Mouse (Mus musculus): ENCODE measurements at regions not wholly inside any gene's neighbourhood (a gene's known extent, or its start where the extent isn't known, plus 50 kb on each side); places are given as distances from the start of the nearest gene placed in this dataset.

GRCm38 (mm10) chr1:77029091-77029490, 485.8 kb downstream of the Epha4 start:
- H3K4me2 ChIP-seq (ENCODE audit: low read depth, low read length), result no peak overlapping the region
- H3K36me3 ChIP-seq (replicated peaks; ENCODE audit: control insufficient read depth, insufficient read depth, low read length), result no peaks in the 10 kb centered on the region
- TF ChIP-seq CTCF (IDR thresholded peaks at IDR 0.05; ENCODE audit: low read depth), result no peak
- TF ChIP-seq EP300 (IDR thresholded peaks at IDR 0.05; ENCODE audit: low read depth), result no peak
- no peak overlapping the region for H3K27ac ChIP-seq (ENCODE audit: low read depth)
- no peak overlapping the region for H3K9ac ChIP-seq (replicated peaks; ENCODE audit: low read depth, low read length)
- no peaks in the 10 kb centered on the region for H3K4me1 ChIP-seq (ENCODE audit: control insufficient read depth, insufficient read depth)
- no peaks in the 10 kb centered on the region for H3K27me3 ChIP-seq (ENCODE audit: control insufficient read depth, insufficient read depth, low read length)
- no peak for DNase-seq (ENCODE audit: low spot score)
- no peak overlapping the region for H3K4me3 ChIP-seq (ENCODE audit: low read depth, low read length)
- H3K9me3 ChIP-seq (replicated peaks; ENCODE audit: control insufficient read depth, low read length), result no peaks in the 10 kb centered on the region
- ATAC-seq (ENCODE audit: insufficient read depth, low read depth), result no peak
- WGBS, result 85% methylated on average over 6 of the region's 6 CpGs

GRCm38 (mm10) chr1:77043749-77044564, 470.9 kb downstream of the Epha4 start:
- H3K9ac ChIP-seq (replicated peaks; ENCODE audit: low read depth, low read length), result no peak overlapping the region

GRCm38 (mm10) chr1:77048720-77049406, 466.0 kb downstream of the Epha4 start:
- no peak overlapping the region for H3K9ac ChIP-seq (replicated peaks; ENCODE audit: low read depth, low read length)
- WGBS, result 36% methylated on average over 7 of the region's 7 CpGs
- H3K4me2 ChIP-seq (ENCODE audit: low read depth, low read length), result no peak overlapping the region
- H3K36me3 ChIP-seq (replicated peaks; ENCODE audit: control insufficient read depth, insufficient read depth, low read length), result no peaks in the 10 kb centered on the region
- H3K9me3 ChIP-seq (replicated peaks; ENCODE audit: control insufficient read depth, low read length), result no peaks in the 10 kb centered on the region
- DNase-seq (ENCODE audit: low spot score) (no peak), ATAC-seq (ENCODE audit: insufficient read depth, low read depth) (peak; percentile 72)
- TF ChIP-seq CTCF (IDR thresholded peaks at IDR 0.05; ENCODE audit: low read depth) (no peak), EP300 (IDR thresholded peaks at IDR 0.05; ENCODE audit: low read depth) (0 out of 2 replicates have a peak, but pooled peaks have one; percentile 24)
- no peaks in the 10 kb centered on the region for H3K27me3 ChIP-seq (ENCODE audit: control insufficient read depth, insufficient read depth, low read length)
- no peak overlapping the region for H3K4me3 ChIP-seq (ENCODE audit: low read depth, low read length)
- peak overlapping the region; percentile 38 for H3K27ac ChIP-seq (ENCODE audit: low read depth)
- peaks cover 16% of the 10 kb centered on the region; the same call in 1 of the 2 replicates for H3K4me1 ChIP-seq (ENCODE audit: control insufficient read depth, insufficient read depth)

More at GRCm38 (mm10) chr1:77043749-77044564, 470.9 kb downstream of the Epha4 start:
- H3K36me3 ChIP-seq (replicated peaks; ENCODE audit: control insufficient read depth, insufficient read depth, low read length), result no peaks in the 10 kb centered on the region
- H3K27me3 ChIP-seq (ENCODE audit: control insufficient read depth, insufficient read depth, low read length), result no peaks in the 10 kb centered on the region
- WGBS, result 47% methylated on average over 14 of the region's 14 CpGs
- H3K4me1 ChIP-seq (ENCODE audit: control insufficient read depth, insufficient read depth), result peaks cover 16% of the 10 kb centered on the region; the same call in 1 of the 2 replicates
- ATAC-seq (ENCODE audit: insufficient read depth, low read depth) (peak; percentile 62), DNase-seq (ENCODE audit: low spot score) (peak; percentile 69)
- no peak for TF ChIP-seq CTCF (IDR thresholded peaks at IDR 0.05; ENCODE audit: low read depth)
- no peak for TF ChIP-seq EP300 (IDR thresholded peaks at IDR 0.05; ENCODE audit: low read depth)
- no peak overlapping the region for H3K27ac ChIP-seq (ENCODE audit: low read depth)
- peak overlapping the region; percentile 6; the same call in 1 of the 2 replicates for H3K4me2 ChIP-seq (ENCODE audit: low read depth, low read length)
- H3K9me3 ChIP-seq (replicated peaks; ENCODE audit: control insufficient read depth, low read length), result no peaks in the 10 kb centered on the region
- no peak overlapping the region for H3K4me3 ChIP-seq (ENCODE audit: low read depth, low read length)

- Histone ChIP-seq H3K4me3 (ENCODE audit: low read depth, low read length) (no peak overlapping the region), H3K9ac (replicated peaks; ENCODE audit: low read depth, low read length) (no peak overlapping the region), H3K27me3 (ENCODE audit: control insufficient read depth, insufficient read depth, low read length) (no peaks in the 10 kb centered on the region), H3K27ac (ENCODE audit: low read depth) (no peak overlapping the region), H3K36me3 (replicated peaks; ENCODE audit: control insufficient read depth, insufficient read depth, low read length) (no peaks in the 10 kb centered on the region), H3K9me3 (replicated peaks; ENCODE audit: control insufficient read depth, low read length) (no peaks in the 10 kb centered on the region), H3K4me1 (ENCODE audit: control insufficient read depth, insufficient read depth) (0 out of 2 replicates have a peak, but pooled peaks cover 16% of the 10 kb centered on the region), H3K4me2 (ENCODE audit: low read depth, low read length) (no peak overlapping the region)
- 39% methylated on average over 5 of the region's 5 CpGs for WGBS
- DNase-seq (ENCODE audit: low spot score) (no peak), ATAC-seq (ENCODE audit: insufficient read depth, low read depth) (no peak)
- no peak for TF ChIP-seq EP300 (IDR thresholded peaks at IDR 0.05; ENCODE audit: low read depth)
- TF ChIP-seq CTCF (IDR thresholded peaks at IDR 0.05; ENCODE audit: low read depth), result no peak
Measured at GRCm38 (mm10) chr1:77051239-77051638, 463.6 kb downstream of the Epha4 start.

GRCm38 (mm10) chr1:77053837-77054540, 460.9 kb downstream of the Epha4 start:
- Histone ChIP-seq H3K9ac (replicated peaks; ENCODE audit: low read depth, low read length) (no peak overlapping the region), H3K4me3 (ENCODE audit: low read depth, low read length) (no peak overlapping the region), H3K4me1 (ENCODE audit: control insufficient read depth, insufficient read depth) (0 out of 2 replicates have a peak, but pooled peaks cover 11% of the 10 kb centered on the region), H3K4me2 (ENCODE audit: low read depth, low read length) (no peak overlapping the region), H3K27me3 (ENCODE audit: control insufficient read depth, insufficient read depth, low read length) (no peaks in the 10 kb centered on the region), H3K9me3 (replicated peaks; ENCODE audit: control insufficient read depth, low read length) (no peaks in the 10 kb centered on the region), H3K27ac (ENCODE audit: low read depth) (no peak overlapping the region), H3K36me3 (replicated peaks; ENCODE audit: control insufficient read depth, insufficient read depth, low read length) (no peaks in the 10 kb centered on the region)
- DNase-seq (ENCODE audit: low spot score) (no peak), ATAC-seq (ENCODE audit: insufficient read depth, low read depth) (no peak)
- no peak for TF ChIP-seq EP300 (IDR thresholded peaks at IDR 0.05; ENCODE audit: low read depth)
- TF ChIP-seq CTCF (IDR thresholded peaks at IDR 0.05; ENCODE audit: low read depth), result no peak
- 51% methylated on average over 4 of the region's 4 CpGs for WGBS

All from heart, postnatal 0 days (tissue).